Mouse (Mus musculus) CH12.LX (cell line): ENCODE measurements around the gene Kcnn4.

Source experiments
- BHLHE40 ChIP-seq: IDR thresholded peaks from 2 replicates; pipeline ENCODE4 v1.6.1; 2011; ENCODE audit warnings: mild to moderate bottlenecking, low read depth, low read length, improper control_type of control experiment
- CTCF ChIP-seq, 2 experiments: IDR thresholded peaks in 1 of 2; conservative IDR thresholded peaks in 1 of 2; 2 replicates each; pipeline ENCODE4 v1.5.1; 2011 to 2012; ENCODE audit warnings: low read depth in 2 of 2, low read length in 2 of 2, improper control_type of control experiment in 1 of 2, inconsistent platforms in 1 of 2, mild to moderate bottlenecking in 1 of 2, moderate library complexity in 1 of 2
- E2F4 ChIP-seq: IDR thresholded peaks from 2 replicates; pipeline ENCODE4 v1.6.1; 2011; ENCODE audit warnings: low read depth, low read length, improper control_type of control experiment; ENCODE audit not compliant: insufficient replicate concordance
- ETS1 ChIP-seq: conservative IDR thresholded peaks from 2 replicates; pipeline ENCODE4 v1.6.1; 2012; ENCODE audit warnings: low read depth, mild to moderate bottlenecking, inconsistent platforms, low read length, improper control_type of control experiment, moderate library complexity
- MAZ ChIP-seq: IDR thresholded peaks from 2 replicates; pipeline ENCODE4 v1.6.1; 2012; ENCODE audit warnings: low read depth, mild to moderate bottlenecking, inconsistent platforms, low read length, improper control_type of control experiment, moderate library complexity
- MEF2A ChIP-seq: IDR thresholded peaks from 2 replicates; pipeline ENCODE4 v1.6.1; 2014; ENCODE audit warnings: low read depth, mild to moderate bottlenecking, inconsistent platforms, low read length, improper control_type of control experiment, borderline replicate concordance
- NRF1 ChIP-seq: IDR thresholded peaks from 2 replicates; pipeline ENCODE4 v1.6.1; 2014; ENCODE audit warnings: low read depth, mild to moderate bottlenecking, inconsistent platforms, low read length, improper control_type of control experiment, moderate library complexity
- POLR2A ChIP-seq: IDR thresholded peaks from 2 replicates; pipeline ENCODE4 v1.6.1; 2011; ENCODE audit warnings: low read depth, mild to moderate bottlenecking, improper control_type of control experiment, low read length
- POLR2AphosphoS2 ChIP-seq: IDR thresholded peaks from 2 replicates; pipeline ENCODE4 v1.6.1; 2011; ENCODE audit warnings: low read depth, low read length, improper control_type of control experiment
- USF2 ChIP-seq: conservative IDR thresholded peaks from 2 replicates; pipeline ENCODE4 v1.6.1; 2011; ENCODE audit warnings: low read depth, low read length, improper control_type of control experiment

DNA sequence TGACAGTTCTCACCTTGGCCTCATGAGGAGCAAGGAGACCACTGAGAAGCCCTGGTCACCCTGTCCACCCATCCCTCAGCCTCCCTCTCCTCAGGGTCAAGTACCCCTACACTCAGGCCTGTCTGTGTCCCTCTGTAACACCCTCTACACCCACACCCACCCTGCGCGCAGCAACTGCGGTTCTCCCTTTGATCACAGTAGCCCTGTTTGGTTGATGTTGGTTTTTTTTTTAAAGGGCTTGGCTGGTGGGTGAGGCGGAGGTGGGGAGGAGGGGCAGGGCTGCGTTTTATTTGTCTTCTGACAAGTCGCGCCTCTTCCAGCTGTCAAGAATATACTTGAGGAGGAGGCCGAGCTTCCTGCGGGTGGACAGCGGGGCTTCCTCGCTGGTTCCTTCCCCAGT lies 61.6 kb downstream of the Kcnn4 start:
- no peak for TF ChIP-seq ETS1
- no peak for TF ChIP-seq BHLHE40
- no peak for TF ChIP-seq MAZ
- no peak for TF ChIP-seq NRF1
- TF ChIP-seq CTCF (conservative IDR thresholded peaks at IDR 0.05 in 1 of 2, IDR thresholded peaks at IDR 0.05 in 1 of 2; ENCODE audit: low read depth in 2 of 2, low read length in 2 of 2) = no peak
- TF ChIP-seq E2F4 = no peak
- no peak for TF ChIP-seq POLR2A
- TF ChIP-seq MEF2A = no peak
- TF ChIP-seq USF2 = no peak
- no peak for TF ChIP-seq POLR2AphosphoS2
